ENCODE assay signal across 8 mouse cellular contexts in the genomic region with DNA sequence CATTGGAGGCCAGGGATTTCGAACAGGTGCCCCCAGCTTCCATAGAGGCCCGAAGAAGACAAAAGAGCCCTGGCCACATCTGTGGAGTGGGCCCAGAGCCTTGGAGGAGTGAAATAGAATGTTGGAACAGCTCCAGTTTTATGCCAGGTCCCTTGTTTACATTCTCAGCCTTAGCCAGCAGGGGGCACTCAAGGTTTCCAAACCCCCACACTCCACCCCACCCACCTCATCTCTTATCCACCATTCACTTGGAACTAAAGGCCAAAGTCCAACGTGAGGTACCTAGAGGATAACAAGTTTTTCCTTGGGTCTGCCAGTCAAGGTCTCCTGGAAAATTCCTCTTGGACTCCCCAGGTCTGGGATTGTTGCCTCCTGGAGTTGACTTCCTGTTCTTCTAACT. TPM values are rescaled to one million over a fixed set of nuclear protein-coding genes. Genes with fewer than 3 reads are reported as not detected.
A peak's percentile ranks its signal among the peaks of the same experiment; 100 is the strongest.
DNase-seq lines count a peak whose midpoint lies in the region; ATAC-seq lines count a peak whose summit lies in the region.

No protein-coding gene starts in this region.

- peak; percentile 72; the same call in 1 of the 2 replicates for ATAC-seq in common myeloid progenitor, adult 5-6 weeks (replicated peaks; ENCODE audit: low read depth, poor library complexity, severe bottlenecking)

- DNase-seq in gastrocnemius, adult 18-20 months (ENCODE audit: low spot score), result peak; percentile 51
- no peak for DNase-seq in gastrocnemius, postnatal 25 days
- peak; percentile 10 for DNase-seq in urinary bladder, postnatal 14 days (ENCODE audit: low spot score)
- DNase-seq in urinary bladder, postnatal 10 days (ENCODE audit: low spot score), result no peak
- DNase-seq in kidney, adult 9 months, result peak; percentile 61
- DNase-seq in lung, postnatal 14 days, result peak; percentile 23
- peak; percentile 13 for DNase-seq in thymus, postnatal 0 days (ENCODE audit: low spot score)

RNA-seq across cellular contexts. Expression of gene Gas7, which starts 27.0 kb away (rescaled TPM):
- total RNA-seq in gastrocnemius, adult 18-20 months (2021), result 1 to 10 TPM; 6.4 to 8.1 TPM
- 10 to 100 TPM in 1 of 2 experiments, 1 to 10 TPM in 1; 9.2 to 12.2 TPM for total RNA-seq in gastrocnemius, postnatal 25 days (2021)
- 0.92 and 3.2 TPM in 2 replicates for total RNA-seq in common myeloid progenitor, adult 5-6 weeks (2017)
- 7.5 and 7.7 TPM in 2 replicates for polyA plus RNA-seq in thymus, postnatal 0 days (2015; fragmentation: Nextera tagmentation; extraction: Ambion mirVana)

Comparison
In these comparisons a context has a peak if more than half of its experiments do, and no peak if none do; other contexts are left out.
1. DNase-seq: peak in gastrocnemius, adult 18-20 months (single experiment), urinary bladder, postnatal 14 days (single experiment), kidney, adult 9 months (single experiment), lung, postnatal 14 days (single experiment) and thymus, postnatal 0 days (single experiment); none in gastrocnemius, postnatal 25 days (single experiment) and urinary bladder, postnatal 10 days (single experiment).